Mouse (Mus musculus): ENCODE measurements around the gene Ell. TPM values are rescaled to one million over a fixed set of nuclear protein-coding genes. Genes with fewer than 3 reads are reported as not detected.

Gene Ell
- polyA plus RNA-seq, 1 experiment from 2014 or later, result 18.8 TPM

DNA sequence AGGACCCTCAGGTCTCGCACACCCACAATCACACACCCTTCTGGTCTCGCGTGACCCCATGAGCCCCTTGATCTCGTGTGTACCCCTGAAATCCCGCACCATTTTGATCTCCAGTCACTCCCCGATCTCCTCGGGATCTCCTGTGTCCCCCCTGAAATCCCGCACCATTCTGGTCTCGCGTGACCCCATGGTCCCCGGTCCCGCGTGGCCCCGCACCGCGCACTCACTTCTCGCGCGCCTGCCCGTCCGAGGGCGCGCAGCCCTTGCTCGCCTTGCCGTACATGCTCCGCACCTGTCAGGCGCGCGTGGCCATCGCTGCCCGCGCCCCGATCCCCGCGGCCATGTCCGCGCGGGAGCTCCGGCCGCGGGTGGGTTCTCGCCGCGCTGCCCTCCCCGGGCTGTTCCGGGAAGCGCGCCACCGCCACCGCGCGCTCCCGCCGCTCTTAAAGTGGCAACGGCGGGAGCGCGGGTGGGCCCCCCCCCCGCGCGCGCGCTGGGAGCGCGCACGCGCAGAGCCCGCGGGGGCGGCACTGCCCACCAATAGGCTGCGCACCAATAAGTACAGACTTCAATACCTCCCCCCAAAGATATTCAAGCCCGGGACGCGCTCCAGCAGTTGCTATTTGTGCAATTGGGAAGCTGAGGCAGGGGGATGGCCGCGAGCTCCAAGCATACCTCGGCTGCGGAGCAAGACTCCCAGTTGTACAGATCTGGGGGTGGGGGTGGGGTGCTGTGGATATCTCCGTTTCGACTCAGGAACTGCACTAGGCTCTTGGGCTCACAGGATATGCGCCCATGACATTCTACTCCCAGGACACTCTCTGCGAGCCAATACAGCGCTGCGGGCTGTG is 68.9 kb downstream of the Ell start:
- peaks cover 19% of the 10 kb centered on the region; the same call in 1 of the 2 replicates for H3K27me3 ChIP-seq
- no peaks in the 10 kb centered on the region for H3K36me3 ChIP-seq (replicated peaks)
- ATAC-seq (ENCODE audit: low FRiP score), result no peak
- WGBS, result 1% methylated on average over 84 of the region's 84 CpGs
- peak overlapping the region; percentile 90 for H3K27ac ChIP-seq
- peaks cover 70% of the 10 kb centered on the region for H3K4me1 ChIP-seq
- no peaks in the 10 kb centered on the region for H3K9me3 ChIP-seq
- peak overlapping the region; percentile 87 for H3K9ac ChIP-seq
- H3K4me2 ChIP-seq, result peak overlapping the region; percentile 84
- peak overlapping the region; percentile 88 for H3K4me3 ChIP-seq (replicated peaks)

DNA sequence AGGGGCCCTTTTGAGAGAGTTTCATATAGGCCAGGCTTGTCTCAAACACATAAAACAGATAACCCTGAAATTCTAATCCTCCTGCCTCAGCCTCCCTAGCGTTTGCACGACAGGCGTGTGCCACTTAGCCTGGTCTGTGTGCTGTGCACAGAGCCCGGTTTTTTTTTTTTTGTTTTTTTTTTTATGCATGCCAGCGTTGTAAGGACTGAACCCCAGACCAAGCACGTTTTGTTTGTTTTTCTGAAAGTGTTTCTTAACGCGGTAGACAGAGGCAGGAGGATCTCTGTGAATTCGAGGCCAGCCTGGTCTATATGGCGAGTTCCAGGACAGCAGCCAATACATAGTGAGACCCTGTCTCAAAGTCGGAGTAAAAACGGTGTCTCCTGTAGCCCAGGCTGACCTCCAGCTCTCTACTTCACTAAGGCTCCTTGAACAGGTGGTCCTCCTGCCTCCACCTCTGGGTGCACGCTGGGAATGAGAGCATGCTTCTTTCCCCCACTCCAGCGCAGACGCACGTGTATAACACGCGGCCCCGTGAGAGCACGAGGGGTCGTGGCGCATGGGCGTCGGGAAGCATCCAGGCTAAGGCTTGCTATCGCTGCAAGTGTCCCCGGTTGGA is 69.6 kb downstream of the Ell start, which contains the start of gene Ssbp4:
TSS of gene Ssbp4 (minus strand) at position 124 of the 619 bp plus-strand sequence.
- peak within 1 kb of the TSS; percentile 88 for H3K4me3 ChIP-seq (replicated peaks)
- peak within 1 kb of the TSS; percentile 87 for H3K9ac ChIP-seq
- H3K36me3 ChIP-seq (replicated peaks), result no peaks in the 10 kb centered on the region
- H3K4me1 ChIP-seq, result peaks cover 68% of the 10 kb centered on the region
- peak within 1 kb of the TSS; percentile 90 for H3K27ac ChIP-seq
- H3K4me2 ChIP-seq, result peak within 1 kb of the TSS; percentile 92
- H3K27me3 ChIP-seq, result peaks cover 19% of the 10 kb centered on the region; the same call in 1 of the 2 replicates
- ATAC-seq (ENCODE audit: low FRiP score), result peak; percentile 6; the same call in 1 of the 2 replicates
- WGBS, result 6% methylated on average over 26 of the region's 26 CpGs
- no peaks in the 10 kb centered on the region for H3K9me3 ChIP-seq

- H3K9ac ChIP-seq, result peak overlapping the region; percentile 59
- peak overlapping the region; percentile 92 for H3K4me2 ChIP-seq
- WGBS, result under 1% methylated on average over 33 of the region's 39 CpGs
- H3K4me1 ChIP-seq, result peaks cover 63% of the 10 kb centered on the region
- no peaks in the 10 kb centered on the region for H3K36me3 ChIP-seq (replicated peaks)
- peaks cover 19% of the 10 kb centered on the region; the same call in 1 of the 2 replicates for H3K27me3 ChIP-seq
- no peaks in the 10 kb centered on the region for H3K9me3 ChIP-seq
- peak overlapping the region; percentile 44 for H3K4me3 ChIP-seq (replicated peaks)
- H3K27ac ChIP-seq, result peak overlapping the region; percentile 90
- peak; percentile 40 for ATAC-seq (ENCODE audit: low FRiP score)
Measured at GRCm38 (mm10) chr8:70609368-70609848, 70.2 kb downstream of the Ell start.

GRCm38 (mm10) chr8:70609849-70610795 is 70.9 kb downstream of the Ell start:
- peaks cover 19% of the 10 kb centered on the region; the same call in 1 of the 2 replicates for H3K27me3 ChIP-seq
- peak overlapping the region; percentile 44 for H3K4me3 ChIP-seq (replicated peaks)
- WGBS, result 1% methylated on average over 45 of the region's 45 CpGs
- peak; percentile 56 for ATAC-seq (ENCODE audit: low FRiP score)
- no peaks in the 10 kb centered on the region for H3K36me3 ChIP-seq (replicated peaks)
- H3K4me1 ChIP-seq, result peaks cover 55% of the 10 kb centered on the region
- peak overlapping the region; percentile 92 for H3K4me2 ChIP-seq
- H3K9ac ChIP-seq, result peak overlapping the region; percentile 59
- H3K27ac ChIP-seq, result peak overlapping the region; percentile 90
- no peaks in the 10 kb centered on the region for H3K9me3 ChIP-seq

- ATAC-seq (ENCODE audit: low FRiP score), result 0 out of 2 replicates have a peak, but pooled peaks have one; percentile 2
- Histone ChIP-seq H3K4me3 (replicated peaks) (peak overlapping the region; percentile 44), H3K36me3 (replicated peaks) (no peaks in the 10 kb centered on the region), H3K9ac (peak overlapping the region; percentile 58), H3K27me3 (peaks cover 19% of the 10 kb centered on the region; the same call in 1 of the 2 replicates), H3K4me1 (peaks cover 54% of the 10 kb centered on the region), H3K9me3 (no peaks in the 10 kb centered on the region), H3K27ac (peak overlapping the region; percentile 90), H3K4me2 (peak overlapping the region; percentile 92)
- WGBS, result under 1% methylated on average over 54 of the region's 54 CpGs
Measured at GRCm38 (mm10) chr8:70610796-70611771, 71.8 kb downstream of the Ell start.

GRCm38 (mm10) chr8:70611849-70612248 is 72.6 kb downstream of the Ell start:
- Histone ChIP-seq H3K4me2 (peak overlapping the region; percentile 92), H3K36me3 (replicated peaks) (no peaks in the 10 kb centered on the region), H3K4me1 (peaks cover 46% of the 10 kb centered on the region), H3K4me3 (replicated peaks) (peak overlapping the region; percentile 44), H3K27me3 (peaks cover 19% of the 10 kb centered on the region; the same call in 1 of the 2 replicates), H3K9ac (peak overlapping the region; percentile 58), H3K9me3 (no peaks in the 10 kb centered on the region), H3K27ac (peak overlapping the region; percentile 47; the same call in 1 of the 2 replicates)
- 1% methylated on average over 6 of the region's 6 CpGs for WGBS
- ATAC-seq (ENCODE audit: low FRiP score), result 0 out of 2 replicates have a peak, but pooled peaks have one; percentile 2

DNA sequence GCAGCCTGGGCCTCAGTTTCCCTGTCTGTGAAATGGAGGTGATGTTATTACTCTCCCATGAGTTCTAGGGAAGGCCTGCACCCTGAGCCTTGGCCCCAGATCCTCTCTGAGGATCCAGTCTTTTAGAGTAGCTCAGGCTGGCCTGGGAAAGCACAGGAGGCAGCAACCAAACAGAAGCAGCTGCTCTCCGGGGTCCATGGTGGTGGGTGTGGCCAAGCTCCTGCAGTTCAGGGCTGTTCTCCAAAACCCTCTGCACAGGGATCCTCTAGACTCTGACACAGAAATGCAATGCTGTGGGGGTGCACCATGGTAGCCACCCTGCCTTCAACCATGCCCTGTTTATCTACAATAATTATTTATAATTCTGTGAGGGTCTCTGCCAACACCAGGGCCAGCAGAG is 74.5 kb downstream of the Ell start:
- H3K4me3 ChIP-seq (replicated peaks), result no peak overlapping the region
- no peak for ATAC-seq (ENCODE audit: low FRiP score)
- no peaks in the 10 kb centered on the region for H3K36me3 ChIP-seq (replicated peaks)
- no peaks in the 10 kb centered on the region for H3K9me3 ChIP-seq
- H3K4me2 ChIP-seq, result no peak overlapping the region
- H3K27ac ChIP-seq, result no peak overlapping the region
- no peak overlapping the region for H3K9ac ChIP-seq
- peaks cover 14% of the 10 kb centered on the region; the same call in 1 of the 2 replicates for H3K27me3 ChIP-seq
- 26% methylated on average over 1 of the region's 1 CpGs for WGBS
- H3K4me1 ChIP-seq, result peaks cover 40% of the 10 kb centered on the region

GRCm38 (mm10) chr8:70614469-70614868 is 75.2 kb downstream of the Ell start:
- no peaks in the 10 kb centered on the region for H3K9me3 ChIP-seq
- WGBS, result 77% methylated on average over 5 of the region's 5 CpGs
- H3K27ac ChIP-seq, result no peak overlapping the region
- H3K27me3 ChIP-seq, result peaks cover 8% of the 10 kb centered on the region; the same call in 1 of the 2 replicates
- no peak overlapping the region for H3K4me3 ChIP-seq (replicated peaks)
- no peak overlapping the region for H3K9ac ChIP-seq
- no peaks in the 10 kb centered on the region for H3K36me3 ChIP-seq (replicated peaks)
- no peak for ATAC-seq (ENCODE audit: low FRiP score)
- H3K4me1 ChIP-seq, result peaks cover 36% of the 10 kb centered on the region
- no peak overlapping the region for H3K4me2 ChIP-seq

GRCm38 (mm10) chr8:70615281-70615680 is 76.0 kb downstream of the Ell start:
- peaks cover 9% of the 10 kb centered on the region for H3K27me3 ChIP-seq
- no peak overlapping the region for H3K4me2 ChIP-seq
- H3K4me3 ChIP-seq (replicated peaks), result no peak overlapping the region
- peaks cover 28% of the 10 kb centered on the region for H3K4me1 ChIP-seq
- H3K36me3 ChIP-seq (replicated peaks), result no peaks in the 10 kb centered on the region
- WGBS, result 89% methylated on average over 8 of the region's 8 CpGs
- no peak overlapping the region for H3K27ac ChIP-seq
- H3K9me3 ChIP-seq, result no peaks in the 10 kb centered on the region
- no peak overlapping the region for H3K9ac ChIP-seq
- no peak for ATAC-seq (ENCODE audit: low FRiP score)

DNA sequence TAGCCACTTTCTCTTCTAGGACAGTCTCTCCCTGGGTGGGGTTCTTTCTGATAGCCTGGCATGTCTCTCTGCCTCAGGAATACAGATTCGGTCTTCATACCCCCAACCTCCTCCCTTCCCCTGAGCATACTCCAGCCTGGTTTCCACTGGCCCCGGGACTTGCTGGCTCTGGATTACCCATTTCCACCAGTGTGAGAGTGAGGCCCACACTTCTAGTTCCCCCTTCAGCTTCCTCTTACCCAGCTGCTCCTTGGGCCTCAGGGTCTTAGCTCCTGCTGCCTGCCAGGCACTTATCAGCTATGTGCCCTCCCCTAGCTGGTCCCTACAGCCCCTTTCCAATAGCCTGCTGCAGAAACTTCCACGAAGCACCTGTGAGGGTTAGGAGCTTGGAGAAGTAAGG is 76.6 kb downstream of the Ell start, which contains the start of gene Lrrc25:
TSS of gene Lrrc25 (plus strand) at position 262 of the 400 bp plus-strand sequence.
- no peaks in the 10 kb centered on the region for H3K9me3 ChIP-seq
- WGBS, result 89% methylated on average over 3 of the region's 3 CpGs
- H3K4me1 ChIP-seq, result peaks cover 23% of the 10 kb centered on the region
- ATAC-seq (ENCODE audit: low FRiP score), result no peak
- no peaks in the 10 kb centered on the region for H3K36me3 ChIP-seq (replicated peaks)
- H3K9ac ChIP-seq, result no peak within 1 kb of the TSS
- peaks cover 14% of the 10 kb centered on the region for H3K27me3 ChIP-seq
- H3K27ac ChIP-seq, result no peak within 1 kb of the TSS
- H3K4me3 ChIP-seq (replicated peaks), result no peak within 1 kb of the TSS
- H3K4me2 ChIP-seq, result no peak within 1 kb of the TSS

Data from forebrain, embryonic 12.5 days (tissue).